Mouse (Mus musculus) heart, adult 18-20 months (tissue): ENCODE results near the gene Usp40. TPM values are rescaled to one million over a fixed set of nuclear protein-coding genes. Genes with fewer than 3 reads are reported as not detected.
"Not testable (repeated sequence)": the region's sequence is repeated elsewhere in the genome, so short reads cannot be mapped to it uniquely, and the experiment has no call there.

Experiments used
- DNase-seq, 2 experiments: peaks; one replicate each; pipeline ENCODE4 v3.0.0; 2021 to 2022; ENCODE audit warnings: mixed read lengths in 1 of 2
- long read RNA-seq, 2 experiments: library from polyadenylated mRNA; stranded (forward); transcript quantifications; one replicate each; pipeline ENCODE4 v2.0.0; 2021
- total RNA-seq, 2 experiments: library from RNA; stranded (reverse); gene quantifications; 2 replicates each; pipeline ENCODE4 v1.2.3; 2021

Gene Usp40
- 10 to 100 TPM; 15.0 to 15.6 TPM for total RNA-seq
- long read RNA-seq, experiment 1, transcript Usp40-204 (32 exons, 3,977 nt), result major isoform, 6 of 12 reads
- long read RNA-seq, experiment 1, partial matches to known transcripts, result 1 of 12 reads
- long read RNA-seq, experiment 1, other reads (novel, unspliced or antisense), result 5 of 12 reads
- long read RNA-seq, experiment 2, partial matches to known transcripts, result 1 of 8 reads
- long read RNA-seq, experiment 2, other reads (novel, unspliced or antisense), result 5 of 8 reads

DNA sequence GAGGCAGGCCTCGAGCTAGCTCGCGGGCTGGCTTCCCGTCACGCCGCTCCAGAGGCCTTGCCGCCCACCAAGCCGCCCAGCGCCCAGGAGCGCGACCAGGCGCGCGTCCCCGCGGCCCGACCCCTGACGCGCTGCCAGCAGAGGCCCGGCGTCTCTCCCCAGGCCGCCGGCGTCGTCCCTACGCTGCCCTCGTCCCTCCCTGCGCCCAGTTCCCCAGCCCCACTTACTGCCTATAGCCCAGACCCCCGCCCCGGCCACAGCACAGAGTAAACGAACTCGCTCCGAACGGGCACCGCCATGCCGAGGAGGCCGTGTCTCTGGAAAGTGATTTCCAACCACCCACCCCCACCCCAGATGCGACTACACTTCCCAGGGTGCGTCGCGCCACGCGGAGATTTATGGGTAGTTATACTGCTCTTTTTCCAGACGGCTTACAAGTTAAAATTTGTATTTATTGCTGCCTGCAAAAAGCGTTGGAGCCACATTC is at the start of gene Usp40:
Gene Usp40 (minus strand): TSS at position 341 of the 487 bp plus-strand sequence.
- DNase-seq, result peak; percentile 86 to 89

DNA sequence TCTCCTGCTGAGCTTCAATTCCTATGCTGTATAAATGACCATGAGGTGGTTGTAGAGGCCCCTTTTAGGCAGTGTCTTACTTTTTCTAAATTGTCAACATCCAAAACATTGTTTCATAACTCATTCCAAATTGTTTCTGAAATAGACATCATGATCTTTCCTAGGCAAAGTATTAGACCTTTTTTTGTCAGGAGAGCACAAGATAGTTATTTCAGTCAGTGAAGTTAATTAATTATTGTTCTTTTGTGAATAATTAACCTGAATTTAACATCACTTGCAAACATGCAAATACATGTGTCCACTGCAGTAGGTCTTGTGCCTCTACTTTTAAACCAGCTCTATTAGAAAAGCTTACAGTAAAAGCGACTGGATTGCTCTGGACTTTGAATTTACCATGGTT is 46.7 kb upstream of the Usp40 start, which contains the start of gene Ugt1a10:
Gene Ugt1a10 (plus strand): TSS at position 301 of the 400 bp plus-strand sequence.
- no peak for DNase-seq

DNA sequence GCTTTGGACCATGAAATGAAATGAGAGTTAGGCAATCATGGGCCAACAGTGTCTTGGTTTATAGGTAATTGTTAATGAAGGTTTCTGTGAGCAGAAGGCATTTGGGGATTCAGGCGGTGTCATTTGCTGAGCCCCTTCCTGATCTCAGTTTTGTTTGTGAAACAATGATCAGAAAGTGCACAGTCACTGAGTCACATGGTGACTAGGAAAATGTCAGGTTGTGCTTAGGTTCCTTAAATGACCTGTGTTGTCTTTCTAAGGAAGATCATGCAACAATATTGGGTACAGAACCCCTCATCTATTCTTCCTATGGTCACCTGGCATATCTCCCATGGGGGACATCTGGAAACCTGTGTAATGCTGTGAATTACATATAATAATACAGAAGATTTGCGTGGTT is 39.1 kb upstream of the Usp40 start:
- not testable (repeated sequence) for DNase-seq

DNA sequence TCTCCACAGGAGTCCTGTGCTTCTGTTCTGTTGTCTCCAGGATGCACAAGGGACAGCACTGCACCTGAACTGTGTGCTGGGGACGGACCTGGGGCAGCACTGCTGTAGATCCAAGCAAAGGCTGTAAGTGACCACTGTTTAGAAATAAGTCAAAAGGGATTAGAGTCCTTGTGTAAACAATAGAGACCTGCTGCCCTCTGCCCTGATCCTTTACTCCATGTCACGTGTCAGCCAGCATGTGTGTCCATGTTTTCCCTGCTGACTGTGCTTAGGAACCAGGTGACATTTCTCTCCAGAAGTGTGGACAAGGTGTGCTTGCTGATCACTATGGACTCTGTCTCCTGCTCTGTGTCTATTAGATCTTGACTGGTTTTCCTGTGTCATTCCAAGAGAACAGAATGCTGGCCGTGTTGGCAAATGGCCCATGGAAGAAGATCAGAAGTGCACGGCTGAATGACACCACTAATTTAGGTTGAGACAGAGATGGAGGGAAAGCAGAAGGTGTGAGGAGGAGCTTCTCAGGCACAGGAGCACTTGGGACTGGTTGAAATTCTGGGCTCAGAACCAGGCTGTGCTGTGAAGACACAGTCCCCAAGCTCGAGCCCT is 36.6 kb upstream of the Usp40 start:
- not testable (repeated sequence) for DNase-seq

DNA sequence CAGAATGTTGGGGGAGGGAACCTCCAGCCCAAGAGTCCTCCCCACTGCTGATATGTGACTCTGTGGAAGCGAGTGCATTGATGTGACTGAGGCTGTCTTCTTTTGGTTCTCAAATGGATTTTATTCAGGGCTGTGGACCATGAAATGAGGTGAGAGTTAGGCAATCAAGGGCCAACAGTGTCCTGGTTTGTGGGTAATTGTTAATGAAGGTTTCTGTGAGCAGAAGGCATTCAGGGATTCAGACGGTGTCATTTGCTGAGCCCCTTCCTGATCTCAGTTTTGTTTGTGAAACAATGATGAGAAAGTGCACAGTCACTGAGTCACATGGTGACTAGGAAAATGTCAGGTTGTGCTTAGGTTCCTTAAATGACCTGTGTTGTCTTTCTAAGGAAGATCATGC is 34.7 kb upstream of the Usp40 start:
- not testable (repeated sequence) for DNase-seq

DNA sequence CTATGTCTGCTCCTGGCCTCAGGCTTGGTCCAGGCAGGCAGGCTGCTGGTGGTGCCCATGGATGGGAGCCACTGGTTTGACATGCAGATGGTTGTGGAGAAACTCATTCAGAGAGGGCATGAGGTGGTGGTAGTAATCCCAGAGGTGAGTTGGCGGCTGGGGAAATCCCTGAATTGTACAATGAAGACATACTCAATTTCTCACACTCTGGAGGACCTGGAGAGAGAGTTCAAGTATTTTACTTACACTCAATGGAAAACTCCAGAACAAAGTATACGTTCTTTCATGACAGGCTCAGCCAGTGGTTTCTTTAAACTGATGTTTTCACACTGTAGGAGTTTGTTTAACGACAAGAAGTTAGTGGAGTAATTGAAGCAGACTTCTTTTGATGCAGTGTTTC is 16.9 kb upstream of the Usp40 start:
- DNase-seq, result not testable (repeated sequence)

DNA sequence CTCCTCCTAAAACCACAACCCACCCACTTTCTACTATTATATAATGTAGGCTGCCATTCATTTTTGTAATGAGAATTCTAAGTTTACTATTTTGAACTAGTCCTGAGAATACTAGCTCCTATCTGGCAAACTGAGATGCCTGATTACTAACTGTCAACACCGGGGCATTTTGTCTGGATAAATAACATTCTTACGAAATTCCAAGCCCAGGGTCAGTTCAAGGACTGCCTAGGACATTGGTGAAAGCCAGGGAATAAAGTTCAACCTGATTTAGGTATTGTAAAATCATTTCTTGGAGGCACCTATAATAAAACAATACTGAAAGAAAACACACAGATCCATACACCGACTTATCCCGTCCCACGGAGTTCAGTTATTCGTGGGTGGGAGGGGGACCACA is 7.0 kb upstream of the Usp40 start:
- DNase-seq, result no peak

DNA sequence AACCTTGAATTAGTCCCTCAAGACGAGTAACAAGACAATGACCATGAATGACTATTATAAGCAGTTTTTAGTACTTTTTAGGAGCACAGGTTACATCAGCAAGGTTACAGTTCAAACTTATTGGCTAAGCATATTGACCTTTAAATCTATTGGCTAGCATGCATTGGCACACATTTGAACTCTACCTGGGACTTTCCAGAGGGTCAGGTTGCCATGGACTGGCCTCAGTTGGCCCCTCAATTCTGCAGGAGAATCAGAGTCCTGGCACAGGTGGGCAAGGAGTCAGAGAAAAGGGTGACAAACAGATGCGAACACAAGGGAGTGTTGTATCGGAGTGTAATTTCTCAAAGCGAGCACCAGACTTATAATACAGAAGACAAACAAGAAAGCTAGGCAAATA is 6.3 kb upstream of the Usp40 start:
- DNase-seq, result no peak

DNA sequence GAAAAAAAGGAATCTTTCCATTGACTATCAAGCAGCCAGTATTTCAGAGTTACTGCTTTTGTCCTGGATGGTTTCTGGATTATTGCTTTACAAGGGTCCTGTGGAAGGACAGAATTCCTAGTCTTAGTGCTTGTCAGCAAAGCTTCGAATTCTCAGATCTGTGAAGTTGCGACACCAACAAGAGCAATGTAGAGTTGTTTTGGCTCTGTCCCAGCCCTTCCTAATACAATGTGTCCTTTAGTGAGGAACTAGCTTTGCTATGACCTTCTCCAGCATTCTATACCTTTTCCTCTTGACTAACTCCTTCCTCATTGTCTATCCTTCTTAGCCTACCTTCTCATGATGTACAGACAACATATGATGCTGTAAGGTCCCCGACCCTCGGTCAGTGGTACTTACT is 5.8 kb upstream of the Usp40 start:
- DNase-seq, result no peak

DNA sequence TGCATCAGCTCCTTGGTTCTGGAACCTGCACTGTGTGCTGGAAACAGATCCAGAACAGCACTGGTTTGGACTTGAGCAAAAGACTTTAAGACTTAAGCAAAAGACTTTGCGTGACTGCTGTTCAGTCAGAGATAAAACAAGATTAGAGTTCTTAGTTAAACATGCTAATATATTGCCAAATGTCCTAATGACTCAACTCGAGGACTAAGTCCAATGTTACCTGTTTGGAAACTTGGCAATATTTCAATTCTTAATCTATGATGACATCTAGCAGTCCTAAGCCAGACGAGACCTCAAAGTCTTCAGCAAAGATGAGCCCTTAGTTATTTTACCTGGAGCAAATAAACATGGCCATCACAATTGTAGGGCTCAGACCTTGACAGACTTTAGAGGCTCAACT is 5.4 kb upstream of the Usp40 start:
- DNase-seq, result no peak

DNA sequence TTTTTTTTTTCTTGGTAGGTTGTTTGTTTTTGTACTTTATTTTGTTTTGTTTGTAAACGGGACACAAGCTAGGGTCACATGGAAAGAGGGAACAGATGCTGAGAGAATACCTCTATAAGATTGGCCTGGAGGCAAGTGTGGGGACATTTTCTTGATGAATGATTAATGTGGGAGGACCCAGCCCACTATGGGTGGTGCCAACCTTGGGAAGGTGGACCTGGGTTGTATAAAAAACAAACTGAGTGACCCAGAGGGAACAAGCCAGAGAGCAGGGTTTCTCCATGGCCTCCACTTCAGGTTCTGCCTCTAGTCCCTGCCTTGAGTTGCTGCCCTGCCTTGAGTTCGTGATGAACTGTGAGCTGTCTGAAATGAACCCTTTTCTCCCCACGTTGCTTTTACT is 1.2 kb upstream of the Usp40 start:
- no peak for DNase-seq

DNA sequence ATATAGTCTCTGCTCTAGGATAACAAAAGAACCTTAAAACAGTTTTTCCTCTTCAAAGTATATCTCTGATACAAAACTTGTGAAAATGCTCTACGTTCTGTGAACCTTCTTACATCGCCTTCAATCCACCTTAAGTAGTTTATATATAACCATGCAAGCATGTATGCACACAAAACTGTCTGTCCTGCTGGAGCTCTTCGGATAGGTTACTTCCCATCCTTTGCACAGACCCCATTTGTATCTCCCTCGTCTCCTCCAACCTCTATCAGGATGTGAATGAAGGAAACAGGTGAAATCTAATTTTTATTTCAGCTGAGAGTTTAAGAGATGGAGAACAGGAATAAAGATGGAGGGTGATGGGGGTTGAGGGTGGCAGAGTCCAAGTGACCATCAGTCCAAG is 384 bp upstream of the Usp40 start:
- no peak for DNase-seq

DNA sequence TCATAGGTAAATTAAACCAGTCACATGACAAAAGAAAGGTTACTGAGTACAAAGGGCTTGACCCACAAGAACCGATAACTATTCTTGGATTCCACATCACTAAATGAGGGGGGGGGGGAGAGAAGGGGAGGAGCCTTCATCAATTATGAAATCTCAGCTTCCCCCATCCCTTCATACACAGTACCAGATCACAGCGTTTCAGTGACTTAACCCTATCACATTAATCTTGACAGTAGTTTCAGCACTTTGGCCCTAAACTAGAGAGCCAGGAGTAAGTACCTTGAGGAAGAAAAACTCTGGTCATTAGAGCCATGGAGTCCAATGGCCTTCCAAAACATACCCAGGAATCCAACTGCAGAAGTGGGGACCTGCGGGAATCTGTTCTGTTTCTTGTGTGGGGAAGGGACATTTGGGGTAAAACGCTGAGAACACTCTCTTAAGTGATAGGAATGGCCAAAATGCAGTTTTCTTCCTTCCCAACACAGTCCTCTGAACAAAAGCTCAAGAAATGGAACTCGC is 600 bp downstream of the Usp40 start:
- no peak for DNase-seq

DNA sequence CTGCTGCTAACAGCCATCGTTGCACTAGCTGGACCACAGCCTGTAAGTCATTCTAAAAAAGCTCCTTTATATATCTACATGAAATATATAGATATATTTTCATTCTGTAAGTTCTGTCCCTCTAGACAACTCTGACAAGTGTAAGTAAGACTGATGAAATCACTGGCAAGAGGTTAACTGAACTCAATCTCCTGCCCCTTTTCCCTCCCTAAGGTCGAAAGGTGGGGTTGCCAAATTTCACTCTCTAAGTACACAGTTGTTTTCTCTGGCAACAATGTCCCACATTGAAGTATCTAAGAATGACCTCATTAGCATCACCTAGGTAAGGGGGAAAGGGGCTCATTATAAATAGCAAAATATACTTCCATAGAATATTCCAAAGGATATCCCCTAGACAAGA is 15.6 kb downstream of the Usp40 start:
- DNase-seq, result no peak

DNA sequence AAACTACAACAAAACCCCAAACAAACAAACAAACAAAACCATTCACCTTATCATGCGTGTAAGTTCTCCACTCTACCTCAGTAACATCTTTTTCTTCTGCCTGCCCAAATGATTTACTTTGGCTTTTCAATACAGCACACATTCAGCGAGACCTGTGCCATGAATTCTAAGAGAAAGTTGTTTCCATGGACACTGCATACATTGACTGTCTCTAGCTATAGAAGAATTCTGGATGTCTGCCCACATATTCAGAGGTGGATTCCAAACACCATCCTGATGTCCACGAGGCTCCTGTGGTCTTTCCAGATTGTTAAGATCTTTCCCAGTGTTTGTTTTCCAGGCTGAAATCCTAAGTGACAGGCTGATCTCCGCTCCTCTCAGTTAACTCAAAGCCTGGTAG is 26.1 kb downstream of the Usp40 start:
- DNase-seq, result no peak

DNA sequence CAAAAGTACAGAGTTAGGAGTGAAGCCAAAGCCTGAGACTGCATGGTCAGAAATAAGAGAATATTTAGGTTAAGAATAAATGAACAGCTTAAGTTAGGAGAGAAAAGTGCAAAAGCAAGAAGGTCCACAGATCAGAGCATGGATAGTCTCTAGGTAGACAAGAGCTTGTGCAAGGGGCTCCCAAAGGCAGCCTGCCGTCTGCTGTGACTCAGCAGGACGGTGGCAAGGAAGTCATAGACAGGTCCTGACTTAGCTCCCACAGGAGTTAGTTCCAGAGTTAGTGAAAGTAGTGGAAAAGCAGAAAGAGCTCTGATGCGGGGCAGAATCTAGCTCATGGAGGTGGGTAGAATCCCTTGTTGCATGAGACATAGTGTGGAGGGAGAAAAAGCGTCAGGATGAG is 38.0 kb downstream of the Usp40 start:
- DNase-seq, result no peak

DNA sequence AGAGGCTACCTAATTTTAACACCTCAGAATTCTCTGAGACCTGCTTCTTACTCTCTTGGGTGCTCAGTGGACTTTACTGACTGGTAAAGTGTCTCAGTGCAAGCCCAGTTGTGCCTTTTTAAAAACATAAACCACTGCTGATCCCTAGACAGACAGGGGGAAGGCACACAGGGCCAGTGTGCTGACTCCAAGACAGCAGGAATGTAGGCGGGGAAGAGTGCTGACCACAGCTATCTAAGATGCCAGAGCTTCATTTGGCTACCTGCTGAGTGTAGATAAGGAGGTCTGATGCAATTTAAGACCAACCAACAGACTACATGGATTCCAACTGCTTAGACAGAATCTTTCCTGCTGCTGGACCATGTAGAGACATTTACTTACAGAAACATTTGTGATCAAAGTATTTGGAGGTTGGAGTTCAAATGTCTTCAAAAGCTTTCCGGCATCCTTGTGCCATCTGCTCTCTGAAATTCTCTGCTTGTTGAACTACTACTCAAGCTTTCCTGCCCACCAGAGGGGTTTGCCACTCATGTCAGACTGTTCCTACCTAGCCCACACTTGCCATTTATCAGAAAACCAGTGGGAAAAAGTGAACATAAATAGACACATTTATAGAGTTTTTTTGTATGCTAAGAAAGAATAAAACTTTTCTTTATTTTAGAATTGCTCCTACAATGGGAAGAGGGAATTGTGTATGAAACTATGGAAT is 46.7 kb downstream of the Usp40 start:
- DNase-seq, result no peak

DNA sequence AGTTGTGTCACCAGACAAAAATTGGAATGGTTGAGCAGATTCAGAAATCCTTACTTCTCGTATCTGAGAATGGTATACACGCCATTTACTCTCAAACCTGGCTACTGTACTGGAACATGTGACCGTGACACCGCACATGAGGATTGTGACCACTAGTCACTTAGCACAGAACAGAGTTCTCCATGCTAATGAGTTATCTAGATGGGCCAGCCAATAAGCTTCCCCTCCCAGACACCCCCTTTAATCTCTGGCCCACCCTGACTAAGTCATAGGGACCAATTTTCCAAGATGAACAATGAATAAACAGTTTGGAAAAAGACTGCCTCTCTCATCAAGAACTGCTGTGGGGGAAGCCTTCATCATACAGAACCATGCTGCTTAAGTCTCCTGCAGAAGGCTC is 47.6 kb downstream of the Usp40 start:
- DNase-seq, result no peak

DNA sequence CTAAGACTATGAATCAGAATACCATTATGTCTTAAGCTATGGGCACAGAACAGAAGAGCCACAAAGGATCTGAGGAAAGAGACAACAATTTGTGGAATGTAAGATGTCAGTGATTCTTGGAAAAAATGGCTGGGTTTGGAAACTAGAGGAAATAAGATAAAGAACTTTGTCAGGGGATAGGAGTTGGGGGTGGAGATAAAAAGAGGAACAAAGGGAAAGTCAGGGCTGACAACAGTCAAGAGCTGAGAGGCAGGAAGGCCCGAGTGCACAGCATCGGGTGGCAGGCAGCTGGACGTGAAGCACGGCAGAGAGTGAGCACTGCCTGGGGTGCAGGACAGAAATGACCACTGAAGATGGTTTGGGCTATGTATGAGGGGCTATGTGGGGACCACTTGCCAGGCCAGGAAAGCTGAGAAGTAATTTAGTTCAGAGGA is 48.3 kb downstream of the Usp40 start:
- no peak for DNase-seq

DNA sequence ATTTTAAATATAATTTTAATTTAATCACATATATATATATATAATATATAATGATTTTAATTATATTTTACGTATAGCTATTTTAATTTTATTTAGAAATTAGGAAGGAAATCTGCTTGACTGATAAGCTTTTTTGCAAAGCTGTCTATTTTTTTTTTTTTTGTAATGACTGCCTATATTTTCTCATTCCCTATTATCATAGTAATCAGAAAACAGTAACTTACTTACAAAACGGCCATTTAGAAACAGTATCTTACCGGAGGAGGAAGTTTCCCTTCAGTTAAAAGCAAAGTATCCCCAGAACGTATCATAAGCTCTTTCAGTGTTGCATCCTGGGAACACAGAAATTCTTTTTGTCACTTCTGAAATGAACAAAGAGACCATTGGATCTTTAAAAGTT is 48.8 kb downstream of the Usp40 start:
- DNase-seq, result no peak

DNA sequence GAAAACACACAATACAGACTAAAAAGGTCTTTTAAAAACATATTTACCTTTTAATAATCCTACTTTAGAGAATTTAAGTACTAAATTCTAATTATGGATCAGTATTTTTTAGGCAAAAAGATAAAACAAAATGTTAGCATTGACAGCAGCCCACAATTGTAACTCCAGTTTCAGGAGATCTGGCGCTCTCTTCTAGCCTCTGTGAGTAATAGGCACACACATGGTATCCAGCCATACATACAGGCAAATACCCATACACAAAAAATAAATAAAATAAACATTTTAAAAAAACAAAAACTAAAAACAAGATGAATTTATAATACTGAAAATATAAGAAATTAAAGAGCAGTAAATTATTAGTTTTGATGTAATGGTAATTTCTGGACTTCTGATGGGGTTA is 49.4 kb downstream of the Usp40 start:
- DNase-seq, result no peak

DNA sequence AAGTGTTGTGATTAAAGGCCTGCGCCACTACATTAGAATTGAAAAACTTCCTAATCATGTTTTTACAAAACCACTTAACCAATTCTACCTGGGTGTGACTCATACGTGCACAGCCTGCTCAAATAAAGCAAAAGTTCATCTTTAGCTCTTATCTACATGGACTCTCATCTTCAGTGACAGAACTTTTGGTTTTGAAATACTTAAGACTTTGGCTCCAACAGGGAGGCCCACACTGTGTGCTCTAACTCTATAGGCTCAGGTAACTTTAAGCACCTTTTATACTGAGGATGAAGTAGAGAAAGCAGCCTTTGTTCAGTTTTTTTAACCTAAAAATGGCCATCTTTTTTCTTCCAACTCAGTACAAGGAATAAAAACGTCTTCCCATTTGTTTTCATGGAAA is 55.3 kb downstream of the Usp40 start:
- DNase-seq, result no peak

DNA sequence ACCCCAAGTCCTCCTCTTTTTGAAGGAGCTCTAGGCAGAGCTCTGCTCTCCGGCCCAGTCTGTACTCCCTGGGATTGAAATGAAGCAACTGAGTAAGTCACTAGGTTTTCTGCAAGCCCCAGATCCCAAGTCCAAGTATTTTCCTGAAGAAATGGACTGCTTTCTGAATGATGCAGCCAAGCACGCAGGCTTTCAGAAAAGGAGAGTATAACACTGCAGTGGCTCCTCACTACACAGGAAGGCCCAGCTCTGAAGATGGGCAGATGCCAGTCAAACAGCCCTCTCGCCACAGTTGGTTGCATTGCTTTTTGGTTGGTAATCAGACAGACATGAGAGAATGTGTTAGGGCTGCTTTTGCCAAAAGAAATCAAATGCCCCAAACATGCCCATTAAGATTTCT is 56.7 kb downstream of the Usp40 start:
- DNase-seq, result no peak
